Mouse (Mus musculus) T-helper 1 cell (primary cell): Measurements from ENCODE around the gene Slc36a1.

Experiments
- in situ Hi-C: fragments of 300-600 bp; cut with MboI, MseI; formaldehyde crosslinking; loops from one replicate; pipeline ENCODE4 v1.15.1; 2025; ENCODE audit warnings: high pct_unique_total_duplicates

The Slc36a1 gene

DNA sequence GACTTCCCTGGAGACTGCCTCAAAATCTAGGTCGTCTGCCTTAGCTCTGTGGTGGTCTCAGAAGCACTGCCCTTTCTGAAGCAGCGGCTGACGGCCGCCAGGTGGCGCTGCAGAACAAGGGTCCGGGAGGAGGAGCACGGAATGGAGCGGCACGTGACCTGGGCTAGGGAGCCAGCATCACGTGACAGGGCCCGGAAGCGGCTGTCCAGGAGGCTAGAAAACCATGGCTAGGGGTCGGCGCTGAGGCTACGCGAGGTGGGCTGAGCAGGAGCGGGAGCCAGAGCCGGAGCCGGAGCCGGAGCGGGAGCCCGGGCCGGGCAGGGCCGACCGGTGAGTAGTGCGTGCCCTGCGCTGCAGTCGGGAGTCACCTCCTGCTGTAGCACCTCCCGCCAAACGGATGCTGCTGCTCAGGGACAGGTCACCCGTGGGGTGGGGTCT lies at the start of gene Slc36a1:
Gene Slc36a1, plus strand, starts transcription at position 192 of the 438 bp plus-strand sequence.
- in situ Hi-C loops: no loop called here

DNA sequence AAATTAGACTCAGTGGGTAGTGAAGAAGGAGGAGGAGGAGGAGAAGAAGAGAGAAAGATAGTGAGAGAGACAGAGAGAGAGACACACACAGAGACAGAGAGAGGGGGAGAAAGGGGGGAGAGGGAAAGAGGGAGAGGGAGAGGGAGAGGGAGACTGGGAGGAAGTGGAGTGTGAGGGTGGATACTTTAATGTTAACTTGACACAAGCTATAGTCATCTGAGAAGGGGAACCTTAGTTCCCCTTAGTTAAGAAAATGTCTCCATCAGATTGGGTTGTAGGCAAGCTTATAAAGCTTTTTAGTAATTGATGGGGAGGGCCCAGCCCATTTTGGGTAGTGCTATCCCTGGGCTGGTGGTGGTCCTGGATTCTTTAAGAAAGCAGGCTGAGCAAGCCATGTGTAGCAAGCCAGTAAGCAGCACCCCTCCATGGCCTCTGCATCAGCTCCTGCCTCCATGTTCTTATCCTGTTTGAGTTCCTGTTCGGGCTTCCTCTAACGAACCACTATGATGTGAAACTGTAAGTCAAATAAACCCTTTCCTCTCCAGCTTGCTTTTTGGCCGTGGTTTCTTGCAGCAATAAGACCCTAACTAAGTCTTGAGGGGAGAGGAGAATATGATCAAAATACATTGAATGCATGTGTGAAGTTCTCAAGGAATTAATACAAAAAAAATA lies 49.6 kb upstream of the Slc36a1 start:
- in situ Hi-C loops: no loop called here

DNA sequence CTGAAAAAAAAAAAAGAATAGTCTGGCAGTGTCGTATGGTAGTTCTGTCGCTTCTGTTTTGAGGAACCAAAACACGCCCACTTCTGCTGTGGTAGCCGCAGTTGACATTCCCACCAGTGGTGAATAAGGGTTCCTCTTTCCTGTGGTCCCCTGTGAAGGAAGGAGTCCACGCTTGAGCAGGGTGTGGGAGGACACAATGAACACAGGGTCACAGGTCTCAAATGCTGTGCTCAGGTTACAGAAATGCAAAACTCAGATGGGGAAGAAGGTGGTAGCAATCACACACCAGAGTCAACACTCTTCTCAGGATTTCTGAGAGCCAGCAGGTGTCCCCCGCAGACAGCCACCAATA lies 49.1 kb upstream of the Slc36a1 start:
- in situ Hi-C loops: no loop called here

DNA sequence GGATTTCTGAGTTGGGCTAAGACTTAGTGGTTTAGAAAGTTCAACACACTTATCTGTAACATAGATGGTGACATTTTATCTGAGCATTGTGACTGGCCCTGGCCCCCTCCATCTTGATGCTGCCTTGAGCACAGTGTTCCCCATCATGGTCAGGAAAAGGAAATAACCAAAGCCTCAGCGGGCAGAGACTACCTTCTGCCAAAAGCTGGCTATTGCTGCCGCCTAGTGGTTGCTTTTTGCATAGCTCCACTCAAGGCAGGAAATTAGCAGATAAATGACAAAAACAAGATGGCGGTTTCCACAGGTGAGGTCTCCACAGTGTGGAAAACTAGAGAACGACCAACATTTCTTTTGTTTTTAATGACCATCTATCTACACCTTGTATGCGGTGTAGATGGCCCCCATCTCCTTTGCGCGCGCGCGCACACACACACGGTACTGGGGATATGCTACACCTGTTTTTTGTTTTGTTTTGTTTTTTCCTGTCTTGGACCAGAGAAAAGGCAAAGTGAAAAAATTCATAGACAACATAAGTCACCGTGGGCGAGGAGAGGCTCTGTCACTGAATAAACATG lies 45.3 kb upstream of the Slc36a1 start:
- in situ Hi-C loops: no loop called here

DNA sequence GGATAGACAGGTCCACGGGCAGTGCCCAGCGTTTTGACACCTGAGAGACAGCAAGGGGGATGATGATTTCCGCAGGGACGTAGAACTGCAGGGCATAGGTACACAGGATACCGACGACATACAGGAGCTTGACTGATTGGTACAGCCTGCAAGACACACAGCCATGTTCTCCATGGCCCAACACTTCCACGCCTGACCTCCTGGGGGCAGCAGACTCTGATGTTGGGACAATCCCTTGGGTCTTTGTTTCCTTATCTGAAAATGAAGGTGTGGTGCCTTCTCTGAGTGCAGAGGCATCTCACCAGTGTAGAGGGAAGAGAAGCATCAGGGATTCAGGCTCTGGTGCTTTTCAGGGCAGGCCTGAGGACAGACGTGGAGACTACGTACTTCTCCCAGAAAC lies 41.5 kb upstream of the Slc36a1 start:
- in situ Hi-C loops: no loop called here

DNA sequence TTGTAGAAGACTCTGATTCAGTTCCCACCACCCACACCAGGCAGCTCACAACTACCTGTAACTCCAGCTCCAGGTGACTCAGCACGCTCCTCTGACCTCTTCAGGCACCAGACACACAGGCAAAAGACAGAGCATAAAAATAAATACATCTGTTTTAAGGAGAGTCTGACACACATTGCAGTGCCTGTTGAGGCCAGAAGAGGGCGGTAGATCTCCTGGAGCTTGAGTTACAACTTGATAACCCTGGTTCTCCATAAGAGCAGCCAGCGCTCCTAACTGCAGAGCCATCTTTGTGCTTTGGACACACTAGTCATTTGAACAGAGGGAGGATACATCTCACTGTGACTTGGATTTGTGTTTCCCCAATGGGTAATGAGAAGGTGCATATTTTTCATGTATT lies 39.4 kb upstream of the Slc36a1 start:
- in situ Hi-C loops: no loop called here

DNA sequence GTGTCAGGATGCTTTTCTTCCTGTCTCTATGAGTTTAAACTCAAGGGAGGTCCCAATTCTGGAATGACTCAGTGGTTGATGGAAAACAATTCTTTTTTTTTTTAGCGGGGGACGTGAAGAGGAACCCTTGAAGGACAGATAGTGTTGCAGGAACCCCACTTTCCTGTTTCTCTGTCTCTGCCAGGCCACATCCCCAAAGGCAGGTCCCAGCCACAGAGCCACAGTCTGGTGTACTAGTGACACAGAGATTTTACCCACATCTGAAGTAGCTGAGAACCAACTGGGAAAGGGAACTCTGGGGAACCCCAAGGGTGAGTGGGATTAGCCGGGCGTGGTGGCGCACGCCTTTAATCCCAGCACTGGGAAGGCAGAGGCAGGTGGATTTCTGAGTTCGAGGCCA lies 38.4 kb upstream of the Slc36a1 start:
- in situ Hi-C loops: no loop called here

DNA sequence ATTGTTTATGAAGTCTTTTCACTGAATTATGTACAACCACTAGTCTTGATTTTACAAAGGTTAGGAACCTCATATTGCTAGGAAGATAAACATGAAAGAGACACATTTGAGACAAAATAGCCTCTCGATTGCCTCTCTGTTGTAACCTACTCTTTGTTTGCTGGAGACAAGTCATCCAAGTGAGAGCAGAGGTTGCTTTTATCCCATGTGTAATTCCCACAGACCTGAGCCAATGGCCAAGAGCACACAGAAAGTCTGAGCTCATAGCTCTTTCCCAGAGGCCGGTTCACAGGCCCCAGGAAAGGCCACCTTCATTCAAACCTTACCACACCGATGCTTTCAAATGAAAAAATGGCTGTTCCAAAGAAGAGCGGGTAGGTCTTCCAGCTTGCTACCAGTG lies 35.6 kb upstream of the Slc36a1 start:
- in situ Hi-C loops: no loop called here

DNA sequence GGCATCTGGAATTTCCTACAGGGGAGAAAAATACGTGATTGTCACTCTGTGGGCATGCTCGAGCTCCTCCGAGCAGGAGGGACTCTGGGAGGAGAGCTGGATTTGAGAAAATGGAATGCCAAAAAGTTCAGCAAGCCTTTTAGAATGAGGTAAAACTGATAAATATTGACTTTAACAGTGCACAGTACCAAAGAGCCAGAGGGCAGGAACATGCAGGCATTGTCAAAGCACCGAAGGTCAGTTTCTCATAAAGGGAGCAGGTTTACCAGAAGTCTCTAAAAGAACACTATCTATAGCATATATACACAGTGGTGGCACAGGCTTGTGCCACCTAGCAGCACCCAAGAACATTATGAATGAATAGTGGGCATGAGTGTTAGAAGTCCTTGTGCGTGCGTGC lies 35.2 kb upstream of the Slc36a1 start:
- in situ Hi-C loops: no loop called here

DNA sequence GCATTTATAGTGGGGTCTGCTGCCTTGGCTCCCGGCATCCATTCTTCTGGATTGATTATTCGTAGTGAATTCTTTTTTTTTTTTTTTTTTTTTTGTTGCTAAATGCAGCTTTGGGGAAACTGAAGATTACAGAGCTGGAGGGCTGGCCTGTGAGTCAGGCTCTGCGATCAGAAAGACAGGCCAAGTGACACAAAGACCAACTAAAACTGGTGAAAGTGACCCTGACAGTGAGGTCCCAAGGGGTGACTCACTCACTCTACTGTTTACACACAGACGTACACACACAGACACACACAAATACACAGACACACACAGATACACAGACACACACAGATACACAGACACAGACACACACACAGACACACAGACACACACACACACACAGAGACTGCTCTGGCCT lies 33.6 kb upstream of the Slc36a1 start:
- in situ Hi-C loops: no loop called here

DNA sequence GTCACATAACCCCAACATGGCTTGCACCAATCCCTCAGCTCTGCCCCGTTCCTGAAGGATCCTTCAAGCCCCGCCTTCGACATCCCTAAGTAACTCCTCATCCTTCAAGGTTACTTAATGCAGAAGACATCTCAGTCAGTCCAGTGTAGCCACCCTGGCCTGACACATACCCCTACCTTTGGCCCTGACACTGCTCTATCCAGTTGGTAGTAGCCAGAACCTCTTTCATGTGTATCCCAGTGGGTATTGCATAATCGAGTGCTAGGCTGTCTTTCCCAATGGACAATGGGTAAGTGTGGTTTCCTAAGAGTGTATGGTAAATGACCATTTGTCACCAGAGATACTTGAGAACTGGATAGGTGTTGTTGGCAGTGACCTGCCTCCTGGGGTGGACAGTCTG lies 25.3 kb upstream of the Slc36a1 start:
- in situ Hi-C loops: no loop called here

DNA sequence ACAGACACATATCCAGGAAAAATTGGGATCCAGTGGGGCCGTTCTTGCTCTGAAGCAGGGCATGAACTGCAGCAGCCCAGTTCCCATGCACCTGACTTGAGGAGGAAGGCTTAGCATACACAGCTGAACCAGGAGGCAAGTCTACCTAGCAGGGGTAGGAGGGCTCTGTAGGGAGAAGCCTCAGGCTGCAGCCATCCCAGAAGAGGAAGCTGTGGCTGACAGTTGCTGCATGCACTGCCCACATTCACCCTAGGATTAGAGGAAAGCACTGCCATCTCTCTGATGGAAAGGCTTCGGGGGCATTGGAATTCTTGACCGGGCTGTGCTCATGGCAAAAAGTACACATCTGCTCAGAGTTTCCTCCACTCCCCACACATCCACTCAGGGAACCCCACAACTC lies 24.3 kb upstream of the Slc36a1 start:
- in situ Hi-C loops: no loop called here

DNA sequence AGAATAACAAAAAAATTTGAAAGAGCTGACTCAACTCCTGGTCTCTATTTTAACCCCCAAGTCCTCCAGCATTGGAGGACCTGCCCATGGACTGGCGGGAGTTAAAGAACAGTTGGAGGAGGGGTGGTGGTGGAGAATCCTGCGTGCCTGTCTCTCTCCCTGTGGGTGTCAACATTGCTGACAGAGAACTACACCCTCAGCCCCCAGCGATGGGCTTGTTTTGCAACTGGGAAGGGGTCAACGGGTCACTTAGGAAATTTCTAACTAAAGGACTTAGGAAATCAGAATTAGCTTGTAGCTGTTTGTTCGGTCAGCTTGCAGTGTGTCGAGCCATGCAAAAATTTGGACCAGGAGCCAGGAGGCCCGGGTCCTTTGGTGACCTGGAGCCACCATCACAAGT lies 21.0 kb upstream of the Slc36a1 start:
- in situ Hi-C loops: no loop called here

DNA sequence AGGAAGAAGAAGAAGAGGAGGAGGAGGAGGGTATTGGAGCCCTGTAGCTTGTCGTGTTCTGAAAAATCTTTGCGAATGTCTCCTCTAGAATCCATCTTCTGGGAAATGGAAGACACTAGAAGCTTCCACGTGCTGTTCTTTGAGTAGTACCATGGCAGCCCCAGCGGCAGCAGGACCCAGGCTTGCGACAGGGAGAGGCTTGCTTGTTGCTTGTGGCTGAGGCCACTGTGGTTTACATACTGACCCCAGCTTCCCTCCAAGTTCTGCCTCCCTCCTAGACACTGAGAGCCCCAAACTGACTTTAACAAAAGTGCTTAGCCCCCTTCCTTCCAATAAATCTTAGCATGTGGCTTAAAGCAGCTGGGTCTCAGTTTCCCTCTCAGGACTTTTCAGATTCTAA lies 19.9 kb upstream of the Slc36a1 start:
- in situ Hi-C loops: no loop called here

DNA sequence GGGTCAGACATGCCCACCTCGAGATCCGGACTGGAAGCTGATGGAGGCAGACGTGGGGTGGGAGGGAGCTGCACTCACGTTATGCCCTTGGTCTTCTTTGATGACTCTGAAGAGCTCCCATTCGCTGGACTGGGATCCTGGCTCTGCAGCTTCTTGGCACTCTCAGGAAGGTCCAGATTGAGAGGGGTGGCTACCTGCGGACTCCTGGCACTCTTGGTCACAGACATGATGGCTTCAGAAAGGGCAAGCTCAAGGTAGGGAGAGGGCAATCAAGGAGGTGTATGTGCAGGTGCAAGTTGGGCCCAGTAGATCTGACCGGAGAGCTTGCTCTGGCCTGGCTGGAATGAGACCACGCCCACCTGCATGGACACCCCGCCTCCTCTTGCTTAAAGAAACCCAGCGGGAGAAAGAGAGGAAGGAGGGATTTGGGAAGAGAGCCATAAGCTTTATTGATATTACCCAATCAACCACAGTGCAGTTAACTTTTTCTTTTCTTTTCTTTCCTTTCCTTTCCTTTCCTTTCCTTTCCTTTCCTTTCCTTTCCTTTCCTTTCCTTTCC lies 19.3 kb upstream of the Slc36a1 start, which contains the start of gene Slc36a2:
Gene Slc36a2, minus strand, starts transcription at position 345 of the 559 bp plus-strand sequence.
- in situ Hi-C loops: no loop called here

DNA sequence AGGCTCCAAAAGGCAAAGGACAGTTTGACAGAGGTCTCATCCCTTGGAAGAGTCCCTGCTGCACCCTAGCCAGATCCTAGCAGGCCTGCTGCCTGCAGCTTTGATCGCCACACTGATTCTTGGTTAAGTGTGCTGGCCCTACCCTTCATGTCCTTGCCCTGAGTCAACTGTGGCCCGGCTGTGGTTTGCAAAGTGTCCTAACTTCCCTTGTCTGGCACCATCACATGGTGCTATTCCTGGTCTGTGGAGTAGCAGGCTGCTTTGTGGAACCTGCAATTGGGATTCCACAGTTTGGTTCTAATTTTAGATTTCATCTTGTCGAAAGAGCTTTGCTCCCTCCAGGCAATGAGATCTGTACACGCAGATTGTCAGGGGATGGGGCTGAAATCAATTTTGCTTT lies 16.9 kb upstream of the Slc36a1 start:
- in situ Hi-C loops: no loop called here

DNA sequence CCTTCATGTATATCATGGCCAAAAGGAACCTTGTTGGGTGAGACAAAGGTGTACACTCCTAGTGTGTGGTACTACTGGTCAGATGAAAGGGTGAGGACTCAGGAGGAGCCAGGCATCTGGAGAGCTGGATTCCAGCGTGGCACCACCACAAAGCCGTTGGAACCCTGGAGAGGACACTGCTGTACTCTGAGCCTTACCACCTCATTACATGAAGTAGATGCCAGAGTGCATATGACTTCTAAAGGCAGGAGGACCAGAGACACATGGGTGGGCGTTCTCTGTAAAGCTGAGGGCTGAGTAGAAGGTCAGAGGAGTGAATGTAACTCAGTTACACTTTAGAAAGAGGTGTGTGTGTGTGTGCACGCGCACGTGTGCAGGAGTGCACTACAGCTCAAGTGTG lies 16.4 kb upstream of the Slc36a1 start:
- in situ Hi-C loops: no loop called here

DNA sequence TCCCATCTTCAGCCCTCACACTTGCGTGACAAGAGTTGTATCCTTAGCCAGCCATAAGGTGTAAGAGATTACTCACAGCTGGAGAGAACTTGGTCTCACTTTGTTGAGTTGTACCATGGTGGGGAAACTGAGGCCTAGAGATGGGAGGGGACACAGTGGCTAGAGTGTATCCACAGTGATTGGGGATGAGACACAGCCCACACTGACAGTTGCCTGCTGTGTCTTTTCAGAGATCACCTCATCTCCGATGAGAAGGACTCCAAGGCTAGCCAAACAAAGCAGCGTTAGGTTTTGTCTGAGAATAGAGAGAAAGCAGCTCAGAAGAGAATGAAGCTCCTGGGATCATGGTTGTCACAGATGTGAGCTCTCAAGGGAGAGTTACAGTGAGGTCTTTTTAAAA lies 13.9 kb upstream of the Slc36a1 start:
- in situ Hi-C loops: no loop called here

DNA sequence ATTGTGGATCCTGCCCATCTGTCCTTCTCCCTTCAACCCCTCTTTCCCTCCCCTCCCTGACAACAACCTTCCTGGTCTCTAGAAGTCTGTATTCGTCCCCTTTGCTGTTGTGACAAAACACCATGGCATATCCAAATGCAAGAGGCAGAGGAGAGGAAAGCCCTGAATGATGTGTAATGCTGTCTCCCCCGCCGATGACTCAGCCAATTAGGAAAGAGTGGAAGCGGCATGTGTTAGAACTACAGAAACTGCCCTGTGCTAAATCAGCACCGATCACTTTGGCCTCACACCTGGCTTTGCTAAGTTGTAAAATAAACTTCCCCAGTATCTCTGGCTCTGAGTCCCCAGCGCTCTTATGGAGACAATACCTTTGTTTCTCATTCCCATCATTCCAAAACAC lies 7.1 kb upstream of the Slc36a1 start:
- in situ Hi-C loops: no loop called here

DNA sequence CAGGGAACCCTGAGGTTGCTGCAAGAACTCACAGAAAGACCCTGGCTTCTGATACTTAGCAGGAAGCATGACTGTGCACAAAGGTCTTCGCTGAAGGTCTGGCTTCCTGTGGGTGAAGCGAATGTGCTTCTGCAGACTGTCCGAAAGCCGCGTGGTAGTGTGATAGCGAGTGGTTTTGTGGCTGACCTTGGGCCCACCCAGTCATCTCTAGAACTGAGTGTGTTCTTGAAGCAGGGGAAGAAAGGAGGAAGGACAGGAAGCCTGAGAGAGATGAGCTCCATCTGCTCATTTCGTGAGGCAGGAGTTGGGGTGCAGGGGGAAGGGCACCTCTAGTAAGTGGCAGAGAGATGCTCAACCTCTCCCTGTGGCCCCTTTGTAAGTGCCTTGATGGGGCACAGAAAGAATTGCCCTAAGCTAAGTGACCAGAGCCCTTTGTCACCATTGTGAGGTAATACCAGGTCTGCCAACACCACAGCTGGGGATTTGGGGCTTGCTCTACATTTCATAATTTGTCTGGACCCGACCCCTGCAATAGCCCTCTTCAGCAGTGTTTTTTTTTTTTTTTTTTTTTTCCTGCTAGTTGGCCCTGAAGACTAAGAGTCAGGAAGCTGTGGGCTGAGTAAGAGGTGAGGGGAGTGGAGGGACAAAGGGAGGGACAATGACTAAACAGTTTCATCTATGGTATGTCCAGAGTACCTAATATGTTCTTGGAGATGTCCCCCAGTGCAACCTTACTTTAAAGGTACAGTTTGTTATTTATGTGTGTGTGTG lies 6.2 kb upstream of the Slc36a1 start:
- in situ Hi-C loops: no loop called here

DNA sequence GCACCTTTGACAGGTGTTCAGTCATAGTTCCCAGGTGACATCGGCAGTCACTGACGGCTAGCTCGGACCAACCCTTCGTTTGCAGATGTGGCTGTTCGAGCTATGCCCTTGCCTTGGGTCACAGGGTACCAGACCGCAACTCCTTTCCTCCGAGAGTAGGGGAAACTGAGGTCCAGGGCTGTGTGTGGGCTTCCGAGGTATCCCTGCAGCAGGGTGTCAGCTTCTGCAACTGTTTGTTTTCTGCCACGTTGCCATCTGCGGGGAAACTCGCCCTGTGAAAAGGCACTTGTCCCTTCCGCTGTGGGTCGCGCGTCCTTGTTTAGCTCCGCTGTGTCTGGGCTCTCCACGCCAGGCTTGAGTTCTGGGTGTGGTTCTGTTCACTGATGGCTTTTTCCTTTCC lies 452 bp downstream of the Slc36a1 start:
- in situ Hi-C loops: no loop called here

DNA sequence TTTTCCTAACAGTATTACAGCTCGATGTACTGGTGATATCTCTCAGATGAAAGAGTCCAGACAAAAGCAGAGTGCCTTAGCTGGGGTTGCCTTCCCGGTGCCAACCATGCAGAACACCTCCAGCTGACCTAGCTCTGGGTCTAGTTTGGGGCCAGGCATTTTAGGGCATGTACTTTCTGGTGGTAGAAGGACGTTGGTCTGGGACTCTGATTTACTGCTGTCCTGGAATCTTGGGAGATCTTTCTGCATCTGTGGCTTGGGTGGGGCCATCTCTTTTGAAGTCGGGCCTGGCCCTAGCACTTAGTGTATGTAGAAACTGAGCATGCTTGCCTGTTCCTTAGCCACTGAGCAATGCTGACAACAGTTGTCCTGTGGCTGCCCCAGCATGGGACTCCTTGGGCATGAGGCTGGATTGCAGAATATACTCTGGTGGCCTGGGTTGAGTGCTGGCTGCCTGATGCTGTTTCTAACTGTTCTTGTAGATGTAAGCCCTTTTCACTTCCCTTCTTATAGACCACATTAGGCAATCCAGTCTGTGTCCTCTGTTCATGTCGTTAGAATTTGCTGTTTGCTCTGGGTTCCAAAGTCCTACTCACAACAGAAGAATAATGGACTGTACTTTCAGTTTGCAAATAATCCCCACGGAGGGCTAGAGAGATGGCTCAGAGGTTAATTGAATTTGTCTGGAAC lies 4.0 kb downstream of the Slc36a1 start:
- in situ Hi-C loops: no loop called here
